Mouse (Mus musculus) MEL (cell line): Measurements from ENCODE around the gene Depdc5. TPM values are rescaled to one million over a fixed set of nuclear protein-coding genes. Genes with fewer than 3 reads are reported as not detected.
"Not testable (repeated sequence)": the region's sequence is repeated elsewhere in the genome, so short reads cannot be mapped to it uniquely, and the experiment has no call there.

Source experiments
- DNase-seq: peaks from one replicate; pipeline ENCODE4 v3.0.0; 2011; ENCODE audit warnings: low read depth, low spot score
- H3K27ac ChIP-seq: 2 replicates; pipeline ENCODE4 v1.5.1; 2012; ENCODE audit warnings: low read depth, mild to moderate bottlenecking, control low read depth, low read length, moderate library complexity; ENCODE audit not compliant: control insufficient read depth
- H3K27me3 ChIP-seq, 2 experiments: fragments of 150-350 bp in 1 of 2; sonication (generic) in 1 of 2; 2 replicates each; pipeline ENCODE4 v1.6.1; 2012; ENCODE audit warnings: low read length in 2 of 2, mild to moderate bottlenecking in 2 of 2, improper control_type of control experiment in 1 of 2, moderate library complexity in 1 of 2; ENCODE audit not compliant: insufficient read depth in 2 of 2, control insufficient read depth in 1 of 2
- H3K36me3 ChIP-seq, 2 experiments: 2 replicates each; pipeline ENCODE4 v1.6.1; 2012 to 2014; ENCODE audit warnings: low read length in 2 of 2, improper control_type of control experiment in 1 of 2, inconsistent platforms in 1 of 2, mild to moderate bottlenecking in 1 of 2; ENCODE audit not compliant: insufficient read depth in 2 of 2, control insufficient read depth in 1 of 2
- H3K4me1 ChIP-seq, 2 experiments: fragments of 150-350 bp in 1 of 2; sonication (generic) in 1 of 2; 2 replicates each; pipeline ENCODE4 v1.6.1; 2012; ENCODE audit warnings: low read length in 2 of 2, improper control_type of control experiment in 1 of 2, mild to moderate bottlenecking in 1 of 2; ENCODE audit not compliant: insufficient read depth in 2 of 2, control insufficient read depth in 1 of 2
- H3K4me3 ChIP-seq, 2 experiments: fragments of 150-350 bp in 1 of 2; sonication (generic) in 1 of 2; 2 replicates each; pipeline ENCODE4 v1.5.1; 2012; ENCODE audit warnings: low read depth in 2 of 2, low read length in 2 of 2, mild to moderate bottlenecking in 2 of 2, moderate library complexity in 2 of 2, control low read depth in 1 of 2, improper control_type of control experiment in 1 of 2; ENCODE audit not compliant: control insufficient read depth in 1 of 2, insufficient read depth in 1 of 2
- H3K79me2 ChIP-seq: 2 replicates; pipeline ENCODE4 v1.6.1; 2012; ENCODE audit warnings: mild to moderate bottlenecking, low read length, moderate library complexity; ENCODE audit not compliant: control insufficient read depth, poor library complexity, insufficient read depth
- H3K9ac ChIP-seq: 2 replicates; pipeline ENCODE4 v1.6.1; 2012; ENCODE audit warnings: low read depth, mild to moderate bottlenecking, control low read depth, low read length, moderate library complexity; ENCODE audit not compliant: control insufficient read depth, poor library complexity, severe bottlenecking
- H3K9me3 ChIP-seq: fragments of 150-350 bp; sonication (generic); replicated peaks from 2 replicates; pipeline ENCODE4 v1.6.1; 2012; ENCODE audit warnings: mild to moderate bottlenecking, low read length, improper control_type of control experiment, moderate library complexity; ENCODE audit not compliant: insufficient read depth
- CHD1 ChIP-seq: IDR thresholded peaks from 2 replicates; pipeline ENCODE4 v1.6.1; 2012; ENCODE audit warnings: low read depth, mild to moderate bottlenecking, inconsistent platforms, low read length, improper control_type of control experiment
- E2F4 ChIP-seq: IDR thresholded peaks from 2 replicates; pipeline ENCODE4 v1.6.1; 2011; ENCODE audit warnings: low read depth, low read length, improper control_type of control experiment, borderline replicate concordance
- EP300 ChIP-seq, 2 experiments: IDR thresholded peaks; 2 replicates each; pipeline ENCODE4 v1.6.1; 2011; ENCODE audit warnings: improper control_type of control experiment in 2 of 2, low read length in 2 of 2, low read depth in 1 of 2, mild to moderate bottlenecking in 1 of 2
- HCFC1 ChIP-seq: IDR thresholded peaks from 2 replicates; pipeline ENCODE4 v1.6.1; 2012; ENCODE audit warnings: low read depth, mild to moderate bottlenecking, inconsistent platforms, low read length, improper control_type of control experiment, moderate library complexity
- KAT2A ChIP-seq: conservative IDR thresholded peaks from 2 replicates; pipeline ENCODE4 v1.6.1; 2012; ENCODE audit warnings: low read depth, low read length, improper control_type of control experiment, inconsistent platforms
- MAFK ChIP-seq: IDR thresholded peaks from 2 replicates; pipeline ENCODE4 v1.6.1; 2011; ENCODE audit warnings: low read depth, mild to moderate bottlenecking, low read length, improper control_type of control experiment, borderline replicate concordance
- MAZ ChIP-seq: IDR thresholded peaks from 2 replicates; pipeline ENCODE4 v1.6.1; 2012; ENCODE audit warnings: low read depth, mild to moderate bottlenecking, inconsistent platforms, low read length, improper control_type of control experiment
- MYC ChIP-seq: IDR thresholded peaks from 2 replicates; pipeline ENCODE4 v1.6.1; 2011; ENCODE audit warnings: low read depth, mild to moderate bottlenecking, low read length, improper control_type of control experiment, moderate library complexity
- NELFE ChIP-seq: IDR thresholded peaks from 2 replicates; pipeline ENCODE4 v1.6.1; 2011; ENCODE audit warnings: low read depth, low read length, improper control_type of control experiment
- POLR2A ChIP-seq, 2 experiments: IDR thresholded peaks; 2 replicates each; pipeline ENCODE4 v1.6.1; 2011 to 2012; ENCODE audit warnings: low read length in 2 of 2, mild to moderate bottlenecking in 2 of 2, control low read depth in 1 of 2, improper control_type of control experiment in 1 of 2, low read depth in 1 of 2, moderate library complexity in 1 of 2; ENCODE audit not compliant: control insufficient read depth in 1 of 2, insufficient read depth in 1 of 2, poor library complexity in 1 of 2
- POLR2AphosphoS2 ChIP-seq: IDR thresholded peaks from 2 replicates; pipeline ENCODE4 v1.6.1; 2011; ENCODE audit warnings: low read length, improper control_type of control experiment
- POLR2AphosphoS5 ChIP-seq: IDR thresholded peaks from 2 replicates; pipeline ENCODE4 v1.6.1; 2012; ENCODE audit warnings: low read depth, borderline replicate concordance, mild to moderate bottlenecking, inconsistent platforms, low read length, moderate library complexity, mixed read lengths
- RCOR1 ChIP-seq: IDR thresholded peaks from 2 replicates; pipeline ENCODE4 v1.6.1; 2012; ENCODE audit warnings: low read depth, mild to moderate bottlenecking, inconsistent platforms, low read length, improper control_type of control experiment
- SMC3 ChIP-seq: IDR thresholded peaks from 2 replicates; pipeline ENCODE4 v1.6.1; 2011; ENCODE audit warnings: low read depth, low read length, improper control_type of control experiment
- TAL1 ChIP-seq: IDR thresholded peaks from 2 replicates; pipeline ENCODE4 v1.6.1; 2012; ENCODE audit warnings: mild to moderate bottlenecking, inconsistent platforms, low read length, moderate library complexity, mixed read lengths
- TBP ChIP-seq: IDR thresholded peaks from 2 replicates; pipeline ENCODE4 v1.8.0; 2011; ENCODE audit warnings: low read depth, low read length, improper control_type of control experiment
- TCF12 ChIP-seq: IDR thresholded peaks from 2 replicates; pipeline ENCODE4 v1.6.1; 2014; ENCODE audit warnings: low read depth, mild to moderate bottlenecking, inconsistent platforms, low read length, improper control_type of control experiment, moderate library complexity
- UBTF ChIP-seq: IDR thresholded peaks from 2 replicates; pipeline ENCODE4 v1.6.1; 2012; ENCODE audit warnings: low read depth, mild to moderate bottlenecking, inconsistent platforms, low read length, improper control_type of control experiment, moderate library complexity, borderline replicate concordance; ENCODE audit not compliant: insufficient read depth
- USF1 ChIP-seq: IDR thresholded peaks from 2 replicates; pipeline ENCODE4 v1.6.1; 2014; ENCODE audit warnings: low read depth, mild to moderate bottlenecking, inconsistent platforms, low read length, improper control_type of control experiment, moderate library complexity
- USF2 ChIP-seq, 2 experiments: IDR thresholded peaks; 2 replicates each; pipeline ENCODE4 v1.6.1; 2011 to 2012; ENCODE audit warnings: improper control_type of control experiment in 2 of 2, low read length in 2 of 2, borderline replicate concordance in 1 of 2, inconsistent platforms in 1 of 2, low read depth in 1 of 2, mild to moderate bottlenecking in 1 of 2; ENCODE audit not compliant: insufficient read depth in 1 of 2
- ZC3H11A ChIP-seq: IDR thresholded peaks from 2 replicates; pipeline ENCODE4 v1.6.1; 2012; ENCODE audit warnings: low read depth, mild to moderate bottlenecking, inconsistent platforms, low read length, improper control_type of control experiment
- polyA plus RNA-seq, 2 experiments: library from polyadenylated mRNA; stranded (reverse) in 1 of 2; unstranded in 1 of 2; fragments of >175 nt in 1 of 2; fragments of >200 nt in 1 of 2; gene quantifications; 2 replicates each; pipeline versions ENCODE4 v1.2.1 to v1.2.4; 2012; ENCODE audit warnings: low replicate concordance in 2 of 2, low read depth in 1 of 2; ENCODE audit not compliant: insufficient read length in 2 of 2, insufficient read depth in 1 of 2, missing spikeins in 1 of 2
- total RNA-seq: library from RNA; depleted of rRNA; stranded (reverse); fragments of 300-350 nt; gene quantifications from 2 replicates; pipeline ENCODE4 v1.2.3, GENCODE M21; 2012

The Depdc5 gene
- total and polyA plus RNA-seq, 3 experiments, result 20.3 to 23.9 TPM; not detected in 1

GRCm38 (mm10) chr5:32820471-32820870, 43.0 kb upstream of the Depdc5 start:
- Histone ChIP-seq H3K79me2 (peaks cover 2% of the 10 kb centered on the region; the same call in 1 of the 2 replicates), H3K9me3 (no peaks in the 10 kb centered on the region)
- TF ChIP-seq CHD1 (no peak), E2F4 (no peak), TAL1 (no peak), POLR2A (IDR thresholded peaks at IDR 0.05; ENCODE audit: control insufficient read depth in 1 of 2, insufficient read depth in 1 of 2, low read depth in 1 of 2, low read length in 2 of 2, poor library complexity in 1 of 2) (no peak), SMC3 (no peak), NELFE (no peak), POLR2AphosphoS5 (no peak), USF1 (no peak), USF2 (IDR thresholded peaks at IDR 0.05; ENCODE audit: borderline replicate concordance in 1 of 2, insufficient read depth in 1 of 2, low read depth in 1 of 2, low read length in 2 of 2) (no peak), TCF12 (no peak), MAFK (no peak), TBP (no peak), EP300 (IDR thresholded peaks at IDR 0.05; ENCODE audit: low read depth in 1 of 2, low read length in 2 of 2) (no peak)
- TF ChIP-seq, all 39 proteins: peak for 0
- Histone ChIP-seq H3K36me3 (peaks cover 0 to 51% of the 10 kb centered on the region in 2 experiments; a peak in 2 of 4 replicates), H3K27me3 (no peaks in the 10 kb centered on the region), H3K27ac (no peak overlapping the region), H3K9ac (no peak overlapping the region), H3K4me3 (no peak overlapping the region), H3K4me1 (no peaks in the 10 kb centered on the region)
- DNase-seq, result no peak

GRCm38 (mm10) chr5:32827009-32827408, 36.5 kb upstream of the Depdc5 start, which contains the start of gene Gm20671:
Gene Gm20671, minus strand, starts transcription at chr5:32827109.
- no peak for DNase-seq

GRCm38 (mm10) chr5:32828766-32829165, 34.7 kb upstream of the Depdc5 start:
- H3K9ac ChIP-seq, H3K4me3 ChIP-seq, H3K79me2 ChIP-seq, DNase-seq, H3K9me3 ChIP-seq, H3K27me3 ChIP-seq, H3K27ac ChIP-seq, H3K4me1 ChIP-seq: not testable (repeated sequence)
- peaks cover 0 to 52% of the 10 kb centered on the region in 2 experiments; a peak in 2 of 4 replicates for H3K36me3 ChIP-seq

More at GRCm38 (mm10) chr5:32827009-32827408, 36.5 kb upstream of the Depdc5 start, which contains the start of gene Gm20671:
- H3K9ac ChIP-seq, result no peak within 1 kb of the TSS
- no peak within 1 kb of the TSS for H3K4me3 ChIP-seq
- TF ChIP-seq MYC (no peak), EP300 (IDR thresholded peaks at IDR 0.05; ENCODE audit: low read depth in 1 of 2, low read length in 2 of 2) (no peak), MAFK (no peak), MAZ (no peak), KAT2A (no peak), HCFC1 (no peak), ZC3H11A (no peak), RCOR1 (no peak), UBTF (no peak), CHD1 (no peak), USF1 (no peak), TAL1 (no peak), POLR2AphosphoS2 (no peak)
- TF ChIP-seq, all 39 proteins: peak for 0
- Histone ChIP-seq H3K36me3 (peaks cover 0 to 47% of the 10 kb centered on the region in 2 experiments; a peak in 2 of 4 replicates), H3K27ac (no peak within 1 kb of the TSS), H3K27me3 (no peaks in the 10 kb centered on the region), H3K9me3 (no peaks in the 10 kb centered on the region), H3K4me1 (no peaks in the 10 kb centered on the region), H3K79me2 (peaks cover 7% of the 10 kb centered on the region)
